Mouse (Mus musculus): ENCODE results near the gene Dact3. TPM values are rescaled to one million over a fixed set of nuclear protein-coding genes. Genes with fewer than 3 reads are reported as not detected.
A peak's percentile ranks its signal among the peaks of the same experiment; 100 is the strongest.

Gene Dact3
- total and polyA plus RNA-seq, 3 experiments, result 0.31 to 2.1 TPM; not detected in 1

- TF ChIP-seq TBP (IDR thresholded peaks at IDR 0.05; ENCODE audit: low read depth, low read length), result peak; percentile 82
- TF ChIP-seq ZNF384 (IDR thresholded peaks at IDR 0.05; ENCODE audit: low read depth, low read length), result no peak
- Histone ChIP-seq H3K36me3 (ENCODE audit: control insufficient read depth in 1 of 2, insufficient read depth in 2 of 2, low read length in 2 of 2) (0 out of 4 replicates have a peak, but pooled peaks cover 0 to 2% of the 10 kb centered on the region in 2 experiments), H3K79me2 (ENCODE audit: control insufficient read depth, insufficient read depth, low read length, poor library complexity) (peaks cover 5% of the 10 kb centered on the region; the same call in 1 of the 2 replicates), H3K9ac (ENCODE audit: control insufficient read depth, low read depth, low read length, poor library complexity, severe bottlenecking) (no peak overlapping the region), H3K9me3 (replicated peaks; ENCODE audit: insufficient read depth, low read length) (no peaks in the 10 kb centered on the region), H3K27me3 (ENCODE audit: control insufficient read depth in 1 of 2, insufficient read depth in 2 of 2, low read length in 2 of 2) (no peaks in the 10 kb centered on the region), H3K27ac (ENCODE audit: control insufficient read depth, low read depth, low read length) (no peak overlapping the region), H3K4me1 (ENCODE audit: control insufficient read depth in 1 of 2, insufficient read depth in 2 of 2, low read length in 2 of 2) (peaks cover 0 to 5% of the 10 kb centered on the region in 2 experiments; a peak in 3 of 4 replicates), H3K4me3 (ENCODE audit: control insufficient read depth in 1 of 2, insufficient read depth in 1 of 2, low read depth in 2 of 2, low read length in 2 of 2) (no peak overlapping the region)
- DNase-seq (ENCODE audit: low read depth, low spot score), result no peak
Observed at GRCm38 (mm10) chr7:16846775-16847174, 28.3 kb upstream of the Dact3 start.

- no peaks in the 10 kb centered on the region for H3K27me3 ChIP-seq (ENCODE audit: control insufficient read depth in 1 of 2, insufficient read depth in 2 of 2, low read length in 2 of 2)
- TF ChIP-seq SMC3 (IDR thresholded peaks at IDR 0.05; ENCODE audit: low read depth, low read length) (no peak), MAX (IDR thresholded peaks at IDR 0.05; ENCODE audit: low read length) (no peak), KAT2A (conservative IDR thresholded peaks at IDR 0.05; ENCODE audit: low read depth, low read length) (no peak), MYB (IDR thresholded peaks at IDR 0.05; ENCODE audit: low read depth, low read length) (no peak), TAL1 (IDR thresholded peaks at IDR 0.05; ENCODE audit: low read length) (no peak), NRF1 (IDR thresholded peaks at IDR 0.05; ENCODE audit: insufficient read depth, low read depth, low read length, poor library complexity, severe bottlenecking) (no peak), ELF1 (IDR thresholded peaks at IDR 0.05; ENCODE audit: low read depth, low read length) (no peak), SIN3A (IDR thresholded peaks at IDR 0.05; ENCODE audit: low read length) (no peak), MEF2A (IDR thresholded peaks at IDR 0.05; ENCODE audit: extremely low read depth, insufficient replicate concordance, low read depth, low read length, poor library complexity, severe bottlenecking) (no peak), MAZ (IDR thresholded peaks at IDR 0.05; ENCODE audit: low read depth, low read length) (no peak), ETS1 (IDR thresholded peaks at IDR 0.05; ENCODE audit: low read depth, low read length) (no peak), TCF12 (IDR thresholded peaks at IDR 0.05; ENCODE audit: low read depth, low read length) (no peak), POLR2AphosphoS5 (IDR thresholded peaks at IDR 0.05; ENCODE audit: borderline replicate concordance, low read depth, low read length) (no peak), POLR2A (IDR thresholded peaks at IDR 0.05; ENCODE audit: control insufficient read depth in 1 of 2, insufficient read depth in 1 of 2, low read depth in 1 of 2, low read length in 2 of 2, poor library complexity in 1 of 2) (no peak), E2F4 (IDR thresholded peaks at IDR 0.05; ENCODE audit: borderline replicate concordance, low read depth, low read length) (no peak), RAD21 (IDR thresholded peaks at IDR 0.05; ENCODE audit: low read depth, low read length) (no peak)
- H3K9ac ChIP-seq (ENCODE audit: control insufficient read depth, low read depth, low read length, poor library complexity, severe bottlenecking), result no peak overlapping the region
- H3K36me3 ChIP-seq (ENCODE audit: control insufficient read depth in 1 of 2, insufficient read depth in 2 of 2, low read length in 2 of 2), result 0 out of 4 replicates have a peak, but pooled peaks cover 0 to 2% of the 10 kb centered on the region in 2 experiments
- H3K4me3 ChIP-seq (ENCODE audit: control insufficient read depth in 1 of 2, insufficient read depth in 1 of 2, low read depth in 2 of 2, low read length in 2 of 2), result no peak overlapping the region
- peaks cover 5% of the 10 kb centered on the region; the same call in 1 of the 2 replicates for H3K79me2 ChIP-seq (ENCODE audit: control insufficient read depth, insufficient read depth, low read length, poor library complexity)
- H3K9me3 ChIP-seq (replicated peaks; ENCODE audit: insufficient read depth, low read length), result no peaks in the 10 kb centered on the region
- H3K27ac ChIP-seq (ENCODE audit: control insufficient read depth, low read depth, low read length), result no peak overlapping the region
- no peak for DNase-seq (ENCODE audit: low read depth, low spot score)
- no peaks in the 10 kb centered on the region; a peak in 1 of 4 replicates for H3K4me1 ChIP-seq (ENCODE audit: control insufficient read depth in 1 of 2, insufficient read depth in 2 of 2, low read length in 2 of 2)
Observed at GRCm38 (mm10) chr7:16847507-16847906, 27.6 kb upstream of the Dact3 start.

Measured in MEL (cell line).